Mouse (Mus musculus) spleen, adult 2 months (tissue): ENCODE results near the gene Hbb-y.
"Not testable (repeated sequence)": the region's sequence is repeated elsewhere in the genome, so short reads cannot be mapped to it uniquely, and the experiment has no call there.

Source experiments
- CTCF ChIP-seq: fragments of 200-500 bp; IDR thresholded peaks from 2 replicates; pipeline ENCODE4 v1.5.1; 2011; ENCODE audit warnings: mild to moderate bottlenecking, inconsistent platforms; ENCODE audit not compliant: insufficient read depth, insufficient read length, insufficient replicate concordance; ENCODE audit errors: extremely low read depth
- POLR2A ChIP-seq: fragments of 200-500 bp; IDR thresholded peaks from 2 replicates; pipeline ENCODE4 v1.6.1; 2011; ENCODE audit warnings: low read depth, low read length, inconsistent platforms

DNA sequence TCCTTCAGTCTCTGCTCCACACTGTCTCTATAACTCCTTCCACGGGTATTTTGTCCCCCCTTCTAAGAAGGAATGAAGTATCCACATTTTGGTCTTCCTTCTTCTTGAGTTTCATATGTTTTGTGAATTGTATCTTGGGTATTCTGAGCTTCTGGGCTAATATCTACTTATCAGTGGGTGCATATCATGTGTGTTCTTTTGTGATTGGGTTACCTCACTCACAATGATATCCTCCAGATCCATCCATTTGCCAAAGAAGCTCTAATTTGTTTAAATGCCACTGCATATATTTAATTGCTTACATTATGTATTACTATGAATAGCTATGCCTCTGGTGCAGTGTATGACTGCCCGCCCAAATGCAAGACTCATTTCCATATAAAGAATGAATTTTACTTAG is 44.9 kb downstream of the Hbb-y start:
- not testable (repeated sequence) for TF ChIP-seq CTCF, POLR2A
